Mouse (Mus musculus): ENCODE data around the gene Ldhd.

- TF ChIP-seq CTCF (IDR thresholded peaks at IDR 0.05; ENCODE audit: borderline replicate concordance, extremely low read depth, insufficient read depth, insufficient read length): no peak
- TF ChIP-seq POLR2A (IDR thresholded peaks at IDR 0.05; ENCODE audit: borderline replicate concordance, extremely low read depth, insufficient read depth, insufficient read length, poor library complexity, severe bottlenecking): no peak
These were observed 35.9 kb downstream of the Ldhd start for GRCm38 (mm10) chr8:111594044-111594840.
